Mouse (Mus musculus): Measurements from ENCODE around the gene BC034090.

BC034090 gene

DNA sequence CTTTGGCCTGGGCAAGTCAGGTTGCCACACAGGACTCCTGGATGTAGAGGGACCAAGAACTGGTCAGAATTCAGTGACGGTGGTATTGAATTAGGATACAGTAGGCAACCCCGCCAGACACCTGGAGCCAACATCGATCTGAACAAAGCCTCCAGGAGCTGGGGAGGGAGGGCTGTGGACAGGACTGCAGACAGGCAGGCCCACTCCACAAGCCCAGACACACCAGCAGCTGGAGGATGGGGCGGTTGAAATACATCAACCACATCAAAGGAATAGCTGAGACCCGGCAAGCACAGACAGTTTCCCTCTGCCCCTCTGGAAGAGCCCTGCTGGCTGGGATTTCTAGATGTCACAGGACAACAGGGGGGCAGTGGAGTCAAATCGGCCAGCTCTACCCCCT is 27.4 kb downstream of the BC034090 start:
- no peak for DNase-seq (ENCODE audit: low read depth, low spot score)

DNA sequence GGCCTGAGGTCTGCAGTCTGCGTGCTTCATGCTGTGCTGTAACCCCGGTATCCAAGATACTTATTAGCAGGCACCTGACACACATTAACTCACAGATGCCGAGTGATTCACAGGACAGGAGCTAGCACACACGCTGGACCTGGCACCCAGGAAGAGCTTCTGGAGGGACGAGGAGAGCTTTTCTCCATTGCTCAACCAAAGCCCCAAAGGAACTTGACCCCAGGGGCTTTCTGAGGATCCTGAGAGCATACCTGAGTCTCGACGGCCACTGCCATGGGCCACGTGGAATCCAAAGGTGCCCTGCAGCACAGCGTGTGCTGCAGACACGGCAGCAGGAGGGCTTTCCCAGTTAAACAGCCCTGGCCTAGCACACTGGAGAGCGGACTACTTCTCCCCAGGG is 27.9 kb downstream of the BC034090 start:
- DNase-seq (ENCODE audit: low read depth, low spot score): no peak

- no peak for DNase-seq (ENCODE audit: low read depth, low spot score)
These were observed 29.0 kb downstream of the BC034090 start for GRCm38 (mm10) chr1:155215066-155215764.

GRCm38 (mm10) chr1:155213912-155214311 is 30.3 kb downstream of the BC034090 start:
- DNase-seq (ENCODE audit: low read depth, low spot score): no peak

GRCm38 (mm10) chr1:155212936-155213774 is 31.1 kb downstream of the BC034090 start:
- no peak for DNase-seq (ENCODE audit: low read depth, low spot score)

DNA sequence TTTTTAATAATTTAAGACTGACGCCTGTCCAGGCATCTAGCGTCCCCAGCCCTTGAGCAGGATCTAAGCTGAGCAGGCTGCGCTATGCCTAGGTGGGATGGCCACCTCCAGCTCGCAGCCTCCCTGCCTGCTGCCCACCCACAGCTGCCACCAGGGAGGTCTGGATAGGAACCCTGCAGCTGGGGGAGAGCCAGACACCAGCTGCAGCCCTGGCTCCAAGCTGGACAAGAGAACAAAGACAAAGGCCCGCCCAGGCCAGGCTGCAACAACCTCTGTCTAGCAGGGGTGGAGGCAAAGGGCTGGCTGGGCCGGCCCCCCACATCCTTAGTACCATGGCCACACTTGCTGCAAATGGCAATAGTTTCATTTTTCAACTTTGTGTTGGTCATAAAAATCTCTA is 31.8 kb downstream of the BC034090 start:
- DNase-seq (ENCODE audit: low read depth, low spot score): no peak

DNA sequence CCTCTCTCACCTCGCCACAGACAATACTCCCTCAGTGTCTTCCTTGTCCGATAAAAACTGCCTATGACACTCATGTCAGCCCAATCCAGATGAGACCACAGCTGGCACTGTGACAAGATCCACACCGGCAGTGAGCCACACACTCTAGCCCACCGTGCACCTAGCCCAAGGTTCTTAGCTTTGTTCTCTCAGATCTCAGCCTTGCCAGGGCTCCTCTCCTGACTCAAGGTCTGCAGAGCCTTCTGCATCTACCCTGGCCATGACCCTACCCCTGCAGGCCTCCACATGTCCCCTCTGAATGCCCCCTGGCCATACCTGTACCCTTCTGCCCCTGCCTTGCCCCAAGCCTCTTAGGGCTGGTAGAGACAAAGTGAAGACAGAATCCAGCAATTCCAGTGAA is 32.2 kb downstream of the BC034090 start:
- no peak for DNase-seq (ENCODE audit: low read depth, low spot score)

- no peak for DNase-seq (ENCODE audit: low read depth, low spot score)
These were observed 33.2 kb downstream of the BC034090 start for GRCm38 (mm10) chr1:155211017-155211416.

DNA sequence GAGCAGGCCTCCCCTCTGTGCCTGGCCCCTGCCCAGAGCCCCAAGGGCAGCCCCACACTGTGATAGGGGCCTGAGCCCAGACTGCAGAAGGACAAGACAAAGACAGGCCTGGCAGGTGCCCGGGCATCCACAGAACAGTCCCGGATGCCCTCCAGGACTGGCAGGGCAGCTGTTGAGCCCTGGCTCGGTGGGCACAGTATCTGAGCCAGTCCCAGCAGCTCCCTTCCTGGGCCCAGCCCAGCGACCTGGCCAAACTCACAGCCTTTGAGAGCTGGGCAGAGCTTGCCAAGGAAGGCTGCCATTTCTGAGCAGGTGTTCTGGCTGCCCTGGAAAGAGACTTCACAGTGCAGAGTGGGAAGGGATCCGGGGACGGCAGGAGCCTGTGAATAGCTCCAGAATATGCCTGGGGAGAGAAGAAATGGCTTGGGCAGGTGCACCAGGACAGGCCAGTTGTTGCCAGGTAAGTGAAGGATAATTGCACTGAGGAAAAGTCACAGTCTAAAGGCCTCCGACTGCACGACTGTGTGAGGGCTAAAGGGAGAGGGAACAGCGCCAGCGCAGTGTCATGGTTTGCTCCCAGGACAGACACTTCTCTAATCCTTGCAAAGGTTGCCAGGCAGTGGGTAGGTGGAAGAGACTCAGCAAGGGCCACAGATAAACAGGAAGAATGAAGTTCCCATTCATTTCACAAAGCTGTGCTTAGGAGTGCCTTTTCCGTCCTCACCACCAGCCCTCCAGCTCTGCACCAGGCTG is 34.1 kb downstream of the BC034090 start:
- DNase-seq (ENCODE audit: low read depth, low spot score): no peak

- DNase-seq (ENCODE audit: low read depth, low spot score): no peak
These were observed 36.4 kb downstream of the BC034090 start for GRCm38 (mm10) chr1:155207859-155208258.

- no peak for DNase-seq (ENCODE audit: low read depth, low spot score)
These were observed 38.2 kb downstream of the BC034090 start for GRCm38 (mm10) chr1:155205822-155206660.

- DNase-seq (ENCODE audit: low read depth, low spot score): no peak
These were observed 38.9 kb downstream of the BC034090 start for GRCm38 (mm10) chr1:155205311-155205710.

GRCm38 (mm10) chr1:155204560-155205162 is 39.6 kb downstream of the BC034090 start:
- no peak for DNase-seq (ENCODE audit: low read depth, low spot score)

- DNase-seq (ENCODE audit: low read depth, low spot score): no peak
These were observed 40.3 kb downstream of the BC034090 start for GRCm38 (mm10) chr1:155203954-155204353.

GRCm38 (mm10) chr1:155203101-155203500 is 41.1 kb downstream of the BC034090 start:
- no peak for DNase-seq (ENCODE audit: low read depth, low spot score)

GRCm38 (mm10) chr1:155202472-155202871 is 41.8 kb downstream of the BC034090 start:
- DNase-seq (ENCODE audit: low read depth, low spot score): no peak

- no peak for DNase-seq (ENCODE audit: low read depth, low spot score)
These were observed 42.3 kb downstream of the BC034090 start for GRCm38 (mm10) chr1:155201914-155202313.

GRCm38 (mm10) chr1:155201373-155201879 is 42.8 kb downstream of the BC034090 start:
- DNase-seq (ENCODE audit: low read depth, low spot score): no peak

GRCm38 (mm10) chr1:155200967-155201366 is 43.3 kb downstream of the BC034090 start:
- no peak for DNase-seq (ENCODE audit: low read depth, low spot score)

- DNase-seq (ENCODE audit: low read depth, low spot score): no peak
These were observed 44.7 kb downstream of the BC034090 start for GRCm38 (mm10) chr1:155199522-155199921.

GRCm38 (mm10) chr1:155196691-155197090 is 47.6 kb downstream of the BC034090 start:
- no peak for DNase-seq (ENCODE audit: low read depth, low spot score)

Measured in retina, postnatal 7 days (tissue).